Mouse (Mus musculus) frontal cortex, postnatal 10 days (tissue): ENCODE measurements around the gene Ssr1.

ENCODE experiments used
- DNase-seq, 2 experiments: peaks; one replicate each; pipeline ENCODE4 v3.0.0; 2022; ENCODE audit warnings: low spot score in 2 of 2, mixed read lengths in 1 of 2

Ssr1 gene

DNA sequence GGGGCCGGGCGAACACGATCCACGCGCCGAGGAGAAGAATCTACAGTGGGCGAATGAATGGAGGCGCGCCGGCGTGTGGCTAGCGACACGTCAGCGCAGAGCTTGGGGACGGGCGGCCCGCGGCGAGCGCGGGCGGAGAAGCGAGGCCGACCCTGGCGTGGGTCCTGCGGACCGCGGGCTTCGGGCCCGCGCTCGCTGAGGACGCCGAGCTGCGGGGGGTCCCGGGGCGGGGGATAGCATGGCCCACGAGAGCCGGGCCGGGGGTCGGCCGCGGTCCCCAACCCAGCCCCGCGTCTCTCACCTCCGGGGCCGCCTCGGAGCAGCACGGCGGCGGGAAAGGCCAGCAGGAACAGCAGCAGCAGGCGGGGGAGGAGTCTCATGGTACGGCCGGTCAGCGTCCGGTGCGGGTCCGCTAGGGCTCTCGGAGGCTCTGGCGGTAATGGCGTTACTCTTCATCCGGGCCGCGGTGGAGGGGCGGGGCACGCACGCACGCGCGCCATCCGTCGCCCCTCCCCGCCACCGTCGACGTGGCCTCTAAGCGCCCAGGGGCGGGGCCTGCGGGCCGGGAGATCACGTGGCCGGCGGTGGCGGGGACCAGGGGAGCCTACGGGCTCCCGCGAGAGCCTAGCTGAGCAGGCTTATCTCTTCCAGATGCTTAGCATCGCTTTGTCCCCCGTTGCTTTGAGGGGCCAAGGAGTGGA, at the start of gene Ssr1:
Ssr1 (minus strand) TSS at position 514 of the 701 bp plus-strand sequence.
- DNase-seq: peak; percentile 93 to 95

DNA sequence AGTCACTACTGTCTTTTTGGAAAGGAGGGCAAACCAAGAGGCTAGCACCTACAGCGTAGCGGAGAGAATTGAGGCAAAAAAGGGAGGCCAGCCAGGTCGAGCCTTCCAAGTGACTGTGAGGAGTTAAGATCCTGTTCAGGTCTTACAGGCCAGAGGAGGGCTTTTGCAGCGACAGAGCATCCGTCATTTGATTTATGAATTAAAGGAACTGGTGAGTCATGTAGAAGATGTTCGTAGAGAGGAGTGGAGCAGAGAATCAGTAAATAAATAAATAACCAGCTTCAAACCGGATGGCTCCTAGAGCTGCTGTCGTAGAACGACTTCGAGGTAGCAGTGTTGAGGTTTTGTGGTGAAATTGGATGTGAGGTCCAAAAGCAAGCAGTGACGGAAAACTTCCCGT, 43.8 kb upstream of the Ssr1 start:
- no peak for DNase-seq

DNA sequence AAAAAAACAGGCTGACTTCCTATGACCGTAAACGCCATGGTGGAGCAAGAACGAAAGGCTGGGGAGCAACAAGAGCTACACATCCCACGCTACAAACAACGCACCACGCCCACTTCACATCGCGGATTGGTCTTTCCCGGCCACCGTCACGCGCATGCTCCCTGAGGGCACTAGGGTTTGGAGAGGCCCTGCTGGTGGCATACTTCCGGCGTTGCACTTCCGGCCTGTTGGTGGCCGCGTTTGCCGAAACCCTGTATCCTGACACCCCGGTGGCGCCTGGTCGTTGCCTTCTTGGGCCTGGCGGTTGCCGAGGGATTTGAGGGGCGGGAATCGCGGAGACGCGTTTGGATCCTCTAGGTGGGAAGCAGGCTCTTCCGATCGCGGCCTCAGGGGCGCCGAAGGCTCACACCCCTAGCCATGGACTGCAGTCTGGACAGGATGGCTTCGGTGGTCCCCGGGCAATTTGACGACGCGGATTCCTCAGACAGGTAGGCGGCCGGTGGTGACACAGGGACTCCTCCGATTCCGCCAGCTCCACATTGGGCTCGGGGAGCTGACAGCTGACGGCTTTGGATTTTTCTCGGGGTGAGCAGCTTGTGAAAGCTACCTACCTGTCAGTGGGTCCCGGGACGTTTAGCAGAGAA, 43.1 kb upstream of the Ssr1 start, which contains the start of gene Cage1:
Cage1 (minus strand) TSS at position 26 of the 644 bp plus-strand sequence.
- peak; percentile 92 to 96 for DNase-seq

DNA sequence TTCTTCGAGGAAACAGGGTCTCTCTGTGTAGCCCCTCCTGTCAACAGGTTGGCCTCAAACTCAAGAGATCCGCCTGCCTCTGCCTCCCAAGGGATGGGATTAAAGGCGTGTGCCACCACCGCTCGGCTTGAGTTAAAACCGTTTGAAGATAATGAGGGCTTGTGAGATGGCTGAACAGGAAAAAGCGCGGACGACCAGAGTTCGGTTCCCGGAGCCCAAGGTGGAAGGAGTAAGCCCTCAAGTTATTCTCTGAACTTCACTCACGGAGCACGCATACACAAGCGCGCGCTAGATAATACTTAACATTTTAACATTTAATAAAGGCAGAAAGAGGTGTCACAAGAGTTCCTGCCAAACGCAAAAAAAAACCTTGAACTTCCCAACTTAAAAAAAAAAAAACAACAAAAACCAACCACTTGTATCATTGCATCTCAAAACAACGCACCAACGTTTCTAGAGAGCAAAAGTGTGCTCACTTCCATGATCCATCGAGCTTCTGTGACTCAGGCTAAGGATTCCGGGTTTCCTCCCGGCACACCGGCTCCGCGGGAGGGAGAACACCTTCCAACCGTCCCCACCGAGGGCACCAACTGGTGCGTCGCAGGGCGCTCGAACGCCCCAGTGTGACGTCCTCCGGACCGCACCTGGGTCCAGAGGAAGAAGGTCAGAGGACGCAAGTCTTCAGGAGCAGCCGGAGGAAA, 42.5 kb upstream of the Ssr1 start, which contains the start of gene Riok1:
Riok1 (plus strand) TSS at position 653 of the 701 bp plus-strand sequence.
- peak in 1 of 2 experiments; percentile 13 for DNase-seq

DNA sequence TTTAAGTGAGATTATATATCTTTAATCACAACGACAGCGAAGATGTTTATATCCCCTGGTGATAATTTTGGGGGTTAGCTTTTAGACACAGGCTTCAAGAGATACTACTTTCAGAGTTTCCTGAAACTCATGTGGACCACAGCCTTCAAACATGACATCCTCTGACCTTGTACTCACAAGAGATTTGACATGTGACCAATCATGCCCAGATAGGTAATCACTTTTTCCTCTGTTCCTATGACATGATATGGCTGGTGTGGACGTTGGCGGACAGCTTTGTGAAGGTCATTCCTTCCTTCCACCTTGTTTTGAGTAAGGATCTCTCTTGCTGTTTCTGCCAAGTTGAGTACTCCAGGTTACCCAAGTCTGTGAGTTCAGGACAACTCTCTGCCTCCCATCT, 34.4 kb upstream of the Ssr1 start:
- no peak for DNase-seq

DNA sequence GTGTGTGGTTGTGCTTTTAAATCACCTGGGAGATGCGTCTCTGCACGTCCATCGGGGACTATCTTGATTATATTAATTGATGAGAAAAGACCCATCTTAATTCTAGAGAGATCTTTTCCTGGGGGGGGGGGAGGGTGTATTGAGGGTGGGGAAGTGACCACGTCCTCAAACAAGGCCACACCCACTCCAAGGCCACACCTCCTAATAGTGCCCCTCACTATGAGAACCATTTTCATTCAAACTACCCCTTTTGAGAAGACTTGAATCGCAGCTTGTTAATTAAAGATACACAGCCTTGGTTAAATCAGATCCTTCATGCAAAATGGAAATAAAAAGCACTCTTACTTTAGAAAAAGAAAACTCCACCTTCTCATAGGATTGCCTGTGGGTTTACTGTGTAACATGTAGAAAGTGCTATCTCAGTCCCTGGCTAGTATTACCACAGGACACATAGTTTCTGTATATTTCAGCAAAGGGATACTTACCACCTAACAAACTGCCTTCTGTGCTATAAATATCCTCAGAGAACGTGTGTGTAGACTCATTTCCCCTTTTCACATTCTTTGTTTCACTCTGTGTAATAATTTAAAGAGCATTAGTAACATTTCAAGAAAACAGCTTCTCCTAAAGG, 33.7 kb upstream of the Ssr1 start:
- no peak for DNase-seq

DNA sequence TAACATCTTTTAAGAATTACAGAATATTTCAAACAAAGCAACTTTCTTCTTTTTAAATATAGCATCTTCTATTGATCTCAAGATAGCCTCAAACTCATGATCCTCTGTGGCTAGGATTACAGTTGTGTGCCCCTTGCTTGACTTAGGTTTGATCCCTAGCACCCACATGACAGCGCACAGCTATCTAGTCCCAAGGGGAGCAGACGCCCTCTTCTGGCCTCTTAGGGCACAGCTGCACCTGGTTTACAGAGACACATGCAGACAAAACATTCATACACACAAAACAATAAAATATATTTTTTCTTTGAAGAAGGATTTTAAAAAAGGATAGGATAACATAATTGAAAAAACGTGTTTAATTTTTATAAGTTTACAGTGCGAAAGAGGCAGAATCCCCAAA, 31.9 kb upstream of the Ssr1 start:
- DNase-seq: no peak

DNA sequence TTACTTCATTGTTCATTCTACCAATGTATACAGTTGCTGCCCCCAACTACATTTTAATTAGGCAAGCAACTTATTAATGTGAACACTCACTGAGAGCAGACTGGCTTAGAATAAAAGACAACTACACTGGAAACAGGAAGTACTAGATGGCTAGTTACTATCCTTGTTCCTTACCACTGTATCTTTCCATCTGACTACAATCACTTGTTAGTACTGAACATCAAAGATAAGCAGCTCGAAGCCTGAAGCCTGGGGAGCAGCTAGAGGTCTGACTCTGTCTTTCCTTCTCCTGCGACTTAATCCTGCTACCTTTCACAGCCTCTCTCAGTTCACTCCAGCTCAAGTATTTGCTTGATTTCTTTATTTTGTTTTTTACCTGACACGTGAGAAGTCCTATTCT, 24.8 kb upstream of the Ssr1 start:
- DNase-seq: no peak

DNA sequence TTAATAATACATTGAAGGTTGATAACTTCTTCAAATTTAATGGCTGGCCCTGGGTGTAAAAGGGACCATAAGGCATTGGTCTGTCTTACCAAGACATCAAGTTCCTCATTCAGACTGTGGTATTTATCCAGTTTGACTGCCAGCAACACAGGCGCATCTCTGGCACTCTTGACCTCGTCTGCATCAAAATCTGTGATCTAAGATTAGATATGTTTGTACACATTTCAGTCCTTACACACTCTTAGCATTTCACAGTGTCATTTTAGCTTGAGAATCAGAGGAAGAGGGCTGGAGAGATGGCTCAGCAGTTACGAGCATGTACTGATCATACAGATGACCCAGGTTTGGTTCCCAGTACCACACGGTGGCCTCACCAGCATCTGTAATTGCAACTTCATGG, 21.6 kb upstream of the Ssr1 start:
- no peak for DNase-seq

DNA sequence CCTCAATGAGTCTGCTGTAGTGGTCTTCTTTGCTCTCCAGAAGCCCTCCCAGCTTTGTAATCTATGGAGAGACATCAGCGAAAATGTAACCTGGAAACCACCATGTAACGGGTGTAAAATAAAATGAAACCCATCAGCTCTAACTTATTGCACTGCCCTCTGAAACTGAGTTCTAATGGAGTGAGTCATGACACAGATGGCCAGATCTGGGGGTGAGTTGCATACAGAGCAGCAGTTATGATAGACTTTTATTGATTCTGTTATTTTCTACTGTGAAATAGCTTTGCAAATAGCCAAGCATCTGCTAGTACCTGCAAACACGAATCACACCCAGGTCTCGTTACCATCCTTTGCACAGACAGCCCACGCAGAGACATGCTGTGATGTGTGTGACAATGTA, 18.4 kb upstream of the Ssr1 start:
- DNase-seq: no peak

DNA sequence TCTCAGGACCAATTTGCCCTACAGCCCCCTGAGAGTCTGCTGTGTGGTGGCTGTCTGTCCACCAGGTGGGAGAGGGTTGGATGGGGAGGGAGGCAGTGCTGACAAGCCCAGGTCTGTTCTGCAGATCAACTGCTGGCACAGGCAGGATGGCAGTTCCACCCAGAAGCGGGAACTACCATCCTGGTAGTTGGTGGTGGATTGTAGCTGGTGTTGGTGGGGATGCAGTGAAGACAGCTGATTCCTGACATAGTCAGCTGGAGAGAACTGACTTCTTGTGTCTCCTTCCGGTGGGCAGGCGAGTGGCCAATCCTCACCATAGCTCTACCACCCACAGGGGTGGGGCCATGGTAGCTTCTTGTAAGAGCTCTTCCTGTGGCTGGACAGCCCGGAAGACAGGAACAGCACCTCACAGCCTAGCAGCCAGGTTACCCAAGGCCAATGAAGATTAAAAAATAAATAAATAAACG, 16.5 kb upstream of the Ssr1 start:
- DNase-seq: no peak

DNA sequence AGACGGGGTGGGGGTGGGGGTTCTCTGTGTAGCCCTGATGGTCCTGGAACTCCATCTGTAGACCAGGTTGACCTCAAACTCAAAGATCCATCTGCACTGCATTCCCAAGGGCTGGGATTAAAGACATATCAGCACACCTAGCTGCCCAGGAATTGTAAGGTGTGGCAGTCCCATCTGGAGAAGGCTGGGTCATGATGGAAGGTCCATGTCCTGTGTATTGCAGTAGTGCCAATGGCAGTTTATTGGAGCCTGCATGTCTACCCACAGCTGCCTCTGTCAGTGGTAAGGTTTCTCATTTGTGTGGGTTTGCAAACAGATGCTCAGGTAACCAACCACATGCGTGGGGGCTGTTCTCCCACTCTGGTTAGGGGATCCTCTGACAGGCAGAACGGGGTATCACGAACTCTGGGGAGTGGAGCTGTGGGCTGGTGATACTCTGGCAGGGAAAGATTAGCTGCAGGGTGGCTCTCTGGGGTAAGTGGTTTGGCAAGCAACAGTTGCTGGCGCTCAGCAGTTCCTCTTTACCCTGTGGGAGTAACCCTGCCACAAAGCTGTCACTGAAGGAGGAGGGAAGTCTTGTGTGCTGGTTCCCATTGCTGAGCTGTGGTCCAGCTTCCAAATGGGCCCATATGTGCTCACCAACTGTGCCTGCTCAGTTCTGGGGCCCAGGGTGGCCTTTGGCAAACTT, 15.8 kb upstream of the Ssr1 start:
- no peak for DNase-seq

DNA sequence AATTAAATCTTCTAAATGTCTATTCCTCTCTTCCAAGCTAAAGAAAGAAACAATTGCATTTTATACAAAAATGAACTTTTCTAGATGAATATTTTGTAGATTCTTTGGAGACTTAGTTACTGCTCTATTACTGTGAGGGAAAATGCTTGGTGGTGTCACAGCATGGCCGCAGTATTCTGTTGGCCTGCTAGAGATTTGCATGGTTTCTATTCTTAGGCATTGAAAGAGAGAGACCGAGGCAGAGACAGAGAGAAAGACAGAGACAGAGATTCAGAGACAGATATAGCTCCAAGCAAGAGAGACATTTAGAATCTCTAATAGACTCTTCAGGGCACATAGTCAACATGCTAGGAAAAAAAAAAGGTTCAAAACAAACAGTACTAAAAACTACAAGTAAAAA, 14.0 kb upstream of the Ssr1 start:
- no peak for DNase-seq

DNA sequence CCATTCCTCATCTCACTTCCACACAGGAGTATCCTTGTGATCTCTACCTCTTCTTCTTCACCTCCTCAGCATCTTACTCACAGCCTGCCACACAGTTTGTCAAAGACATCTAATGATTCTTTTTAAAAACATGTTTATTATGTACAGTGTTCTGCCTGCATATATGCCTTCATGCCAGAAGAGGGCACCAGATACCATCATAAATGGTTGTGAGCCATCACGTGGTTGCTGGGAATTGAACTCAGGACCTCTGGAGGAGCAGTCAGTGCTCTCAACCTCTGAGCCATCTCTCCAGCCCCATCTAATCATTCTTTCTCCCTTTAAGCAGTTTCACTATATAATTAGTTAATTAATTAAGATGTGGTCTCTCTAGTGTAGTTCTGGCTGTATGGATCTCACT, 8.4 kb upstream of the Ssr1 start:
- DNase-seq: no peak

DNA sequence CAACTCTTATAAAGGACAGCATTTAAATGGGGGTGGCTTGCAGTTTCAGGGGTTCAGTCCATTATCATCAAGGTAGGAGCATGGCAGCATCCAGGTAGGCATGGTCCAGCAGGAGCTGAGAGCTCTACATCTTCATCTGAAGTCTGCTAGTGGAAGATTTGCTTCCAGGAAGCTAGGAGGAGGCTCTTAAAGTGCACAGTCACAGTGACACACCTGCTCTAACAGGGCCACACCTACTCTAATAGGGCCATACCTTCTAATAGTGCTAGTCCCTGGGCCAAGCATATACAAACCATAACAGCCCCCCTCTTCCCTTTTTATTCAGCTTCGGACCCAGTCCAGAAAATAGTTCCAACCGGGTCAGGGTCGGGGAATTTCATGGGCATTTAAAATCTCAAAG, 5.7 kb upstream of the Ssr1 start:
- DNase-seq: no peak

DNA sequence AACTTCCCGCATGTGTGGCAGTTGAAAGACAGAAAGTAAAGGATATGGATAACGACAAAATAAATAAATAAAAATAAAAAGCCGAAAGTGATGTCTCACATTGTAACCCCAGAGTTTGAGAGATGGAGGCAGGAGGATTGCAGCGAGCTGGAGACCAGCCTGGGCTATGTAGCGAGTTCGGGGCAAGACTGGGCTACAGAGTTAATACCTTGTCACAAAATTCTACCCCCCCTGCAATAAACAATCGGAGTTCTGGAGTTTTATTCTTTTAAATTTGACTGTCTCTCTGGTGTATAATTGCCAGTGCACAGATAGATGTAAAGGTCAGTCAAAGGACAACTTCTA, 360 bp upstream of the Ssr1 start:
- DNase-seq: no peak

DNA sequence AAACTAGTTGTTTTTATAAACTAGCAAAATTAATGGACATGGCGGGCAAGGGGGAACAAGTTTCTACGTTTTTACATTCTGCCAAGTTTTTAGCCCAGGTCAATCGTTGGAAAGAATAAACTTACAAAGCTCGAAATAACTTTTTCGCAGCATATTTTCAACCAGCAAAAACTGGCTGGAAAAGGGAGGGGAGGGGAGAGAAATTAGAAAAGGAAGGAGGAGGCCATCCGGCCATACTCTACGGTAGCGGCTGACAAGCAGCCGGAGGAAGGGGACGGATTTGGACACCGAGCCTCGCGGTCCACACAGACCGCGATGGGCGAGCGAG, 677 bp downstream of the Ssr1 start:
- no peak for DNase-seq

DNA sequence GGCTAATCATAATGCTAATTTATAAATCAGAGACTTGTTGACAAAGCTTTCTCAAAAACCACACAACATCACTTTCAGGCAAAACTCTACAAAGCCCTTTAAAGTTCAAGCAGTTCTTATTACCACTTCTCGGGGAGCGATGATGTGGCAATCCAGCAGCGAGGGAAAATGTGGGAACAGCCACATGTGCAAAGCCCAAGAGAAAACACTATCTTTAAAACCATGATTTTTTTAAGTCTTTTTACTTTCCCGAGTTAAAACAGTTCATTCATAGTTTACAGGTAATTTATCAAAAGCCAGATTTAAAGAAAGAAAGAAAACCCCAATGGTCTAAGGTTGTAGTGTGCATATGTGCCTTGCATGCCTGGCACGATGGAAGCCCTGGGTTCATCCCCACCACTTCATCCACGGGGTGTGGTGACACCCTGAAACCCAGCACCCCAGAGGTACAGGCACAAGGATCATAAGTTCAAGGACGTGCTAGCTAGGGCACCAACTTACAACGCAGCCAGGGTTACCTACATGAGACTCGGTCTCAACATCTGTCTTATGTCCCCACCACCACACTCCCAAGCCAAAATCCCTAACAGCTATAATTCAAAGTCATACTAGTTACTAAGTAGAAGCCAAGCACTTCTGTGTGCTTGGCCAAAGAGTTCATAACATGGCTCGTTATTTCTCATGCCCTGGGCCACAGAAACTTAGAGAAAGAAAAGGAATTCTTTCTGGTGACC, 1.2 kb downstream of the Ssr1 start:
- no peak for DNase-seq

DNA sequence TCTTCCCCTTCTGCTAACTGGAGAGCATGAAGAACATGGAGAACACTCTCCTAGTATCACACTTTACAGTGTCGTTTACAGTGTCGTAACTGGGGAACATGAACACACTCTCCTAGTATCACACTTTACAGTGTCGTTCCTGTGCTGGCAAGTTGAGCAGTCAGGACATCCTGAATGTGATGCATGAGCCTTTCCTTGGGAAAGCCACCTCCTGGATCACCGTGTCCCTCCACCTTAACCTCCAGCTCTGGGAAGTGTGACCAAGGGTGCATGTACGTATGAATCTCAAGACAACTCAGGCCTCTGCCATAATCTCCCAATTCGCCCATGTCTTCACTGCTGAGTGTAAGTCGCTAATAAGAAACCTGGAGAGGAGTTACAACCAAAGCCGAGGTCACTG, 4.3 kb downstream of the Ssr1 start:
- no peak for DNase-seq

DNA sequence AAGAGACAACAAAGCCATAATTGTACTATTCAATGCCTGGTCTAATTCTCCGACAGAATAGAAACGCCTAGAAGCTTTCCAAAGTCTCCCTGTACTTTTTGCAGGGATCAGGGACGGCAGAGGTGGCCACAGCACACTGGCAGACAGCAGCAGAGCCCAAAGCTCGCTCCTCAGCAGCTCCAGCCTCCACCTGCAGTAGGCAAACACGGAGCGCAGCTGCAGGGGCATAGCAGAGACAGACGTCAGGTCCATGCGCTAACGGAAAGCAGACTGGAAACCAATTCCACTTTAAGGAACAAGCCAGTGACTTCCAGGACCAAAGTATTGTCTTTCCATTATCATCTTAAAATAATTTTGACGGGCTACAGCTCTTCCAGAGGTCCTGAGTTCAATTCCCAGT, 7.9 kb downstream of the Ssr1 start:
- DNase-seq: no peak

DNA sequence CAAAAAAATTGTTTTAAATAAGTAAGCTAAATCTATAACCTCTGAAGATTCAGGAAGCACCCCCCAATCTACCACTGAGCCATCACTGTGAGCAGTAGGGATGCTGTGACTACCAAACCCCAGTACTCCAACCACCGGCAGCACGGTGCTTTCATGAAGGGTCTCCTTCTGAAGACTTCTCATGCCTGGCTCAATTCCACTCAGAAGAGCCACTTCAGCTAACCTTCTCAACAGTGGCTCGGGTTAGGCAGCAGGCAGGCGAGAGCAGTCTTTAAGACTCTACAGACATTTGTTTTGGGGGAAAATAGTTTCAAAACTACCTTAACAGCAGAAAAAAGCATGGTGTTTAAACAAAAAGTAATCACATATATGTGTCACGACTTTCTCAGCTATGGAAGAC, 13.0 kb downstream of the Ssr1 start:
- no peak for DNase-seq
